Mouse (Mus musculus) small intestine, adult 2 months (tissue): Measurements from ENCODE around the gene Slc1a7. TPM values are rescaled to one million over a fixed set of nuclear protein-coding genes. Genes with fewer than 3 reads are reported as not detected.

Experiments
- H3K27ac ChIP-seq: fragments of 200-500 bp; 2 replicates; pipeline ENCODE4 v1.5.1; 2012; ENCODE audit warnings: low read depth, low read length, control low read depth, inconsistent platforms; ENCODE audit not compliant: insufficient read depth
- H3K27me3 ChIP-seq: fragments of 200-500 bp; 2 replicates; pipeline ENCODE4 v1.6.1; 2012; ENCODE audit warnings: mild to moderate bottlenecking, moderate library complexity, low read length, inconsistent platforms; ENCODE audit not compliant: control insufficient read depth, insufficient read depth
- H3K36me3 ChIP-seq: fragments of 200-500 bp; 2 replicates; pipeline ENCODE4 v1.6.1; 2012; ENCODE audit warnings: mild to moderate bottlenecking, low read length, control low read depth, inconsistent platforms; ENCODE audit not compliant: control insufficient read depth, insufficient read depth
- H3K4me1 ChIP-seq: fragments of 200-500 bp; 2 replicates; pipeline ENCODE4 v1.6.1; 2012; ENCODE audit warnings: low read length, inconsistent platforms, mixed read lengths; ENCODE audit not compliant: control insufficient read depth, insufficient read depth, insufficient read length
- H3K4me3 ChIP-seq: fragments of 200-500 bp; 2 replicates; pipeline ENCODE4 v1.5.1; 2012; ENCODE audit warnings: low read depth, mild to moderate bottlenecking, control low read depth, inconsistent platforms, low read length, moderate library complexity
- CTCF ChIP-seq: fragments of 200-500 bp; IDR thresholded peaks from 2 replicates; pipeline ENCODE4 v1.5.1; 2012; ENCODE audit warnings: low read depth, mild to moderate bottlenecking, control low read depth, inconsistent platforms, low read length, moderate library complexity, mixed read lengths; ENCODE audit not compliant: insufficient replicate concordance, insufficient read length; ENCODE audit errors: extremely low read depth
- POLR2A ChIP-seq: fragments of 200-500 bp; IDR thresholded peaks from 2 replicates; pipeline ENCODE4 v1.6.1; 2012; ENCODE audit warnings: low read depth, mild to moderate bottlenecking, control low read depth, inconsistent platforms, low read length, moderate library complexity
- WGBS: fragments of 180-500 bp; shearing (Covaris S2); methylation state at CpG from one replicate; pipeline ENCODE4 v1.1.7; 2018; 5-methylcytosine and 5-hydroxymethylcytosine counted together
- polyA plus RNA-seq: library from polyadenylated mRNA; depleted of rRNA; stranded (reverse); fragments of >200 nt; gene quantifications from 2 replicates; pipeline ENCODE4 v1.2.3, GENCODE M21; 2012

The Slc1a7 gene
- polyA plus RNA-seq, 1 experiment = 0.16 TPM

- TF ChIP-seq CTCF (no peak), POLR2A (no peak)
- 89% methylated on average over 2 of the region's 2 CpGs for WGBS
- no peaks in the 10 kb centered on the region for H3K36me3 ChIP-seq
Measured at GRCm38 (mm10) chr4:107928726-107929125, 39.4 kb upstream of the Slc1a7 start.

GRCm38 (mm10) chr4:107931453-107931852 is 36.7 kb upstream of the Slc1a7 start:
- TF ChIP-seq POLR2A (no peak), CTCF (no peak)
- Histone ChIP-seq H3K4me3 (no peak overlapping the region), H3K27me3 (no peaks in the 10 kb centered on the region), H3K36me3 (no peaks in the 10 kb centered on the region), H3K4me1 (no peaks in the 10 kb centered on the region), H3K27ac (no peak overlapping the region)
- 81% methylated on average over 3 of the region's 3 CpGs for WGBS

More at GRCm38 (mm10) chr4:107928726-107929125, 39.4 kb upstream of the Slc1a7 start:
- H3K27me3 ChIP-seq = no peaks in the 10 kb centered on the region
- H3K4me1 ChIP-seq = no peaks in the 10 kb centered on the region
- H3K4me3 ChIP-seq = no peak overlapping the region
- no peak overlapping the region for H3K27ac ChIP-seq

GRCm38 (mm10) chr4:107933239-107933638 is 34.9 kb upstream of the Slc1a7 start:
- no peaks in the 10 kb centered on the region for H3K4me1 ChIP-seq
- 35% methylated on average over 8 of the region's 8 CpGs for WGBS

GRCm38 (mm10) chr4:107935254-107935653 is 32.9 kb upstream of the Slc1a7 start:
- H3K27ac ChIP-seq = no peak overlapping the region
- 54% methylated on average over 3 of the region's 3 CpGs for WGBS
- H3K4me1 ChIP-seq = no peaks in the 10 kb centered on the region
- no peaks in the 10 kb centered on the region for H3K27me3 ChIP-seq
- H3K36me3 ChIP-seq = no peaks in the 10 kb centered on the region
- H3K4me3 ChIP-seq = no peak overlapping the region
- TF ChIP-seq CTCF (no peak), POLR2A (no peak)

More at GRCm38 (mm10) chr4:107933239-107933638, 34.9 kb upstream of the Slc1a7 start:
- Histone ChIP-seq H3K36me3 (no peaks in the 10 kb centered on the region), H3K4me3 (no peak overlapping the region), H3K27me3 (no peaks in the 10 kb centered on the region), H3K27ac (no peak overlapping the region)
- TF ChIP-seq POLR2A (no peak), CTCF (no peak)

GRCm38 (mm10) chr4:107937338-107937737 is 30.8 kb upstream of the Slc1a7 start:
- no peaks in the 10 kb centered on the region for H3K36me3 ChIP-seq
- no peaks in the 10 kb centered on the region for H3K27me3 ChIP-seq
- H3K4me1 ChIP-seq = no peaks in the 10 kb centered on the region
- no peak overlapping the region for H3K4me3 ChIP-seq
- no peak overlapping the region for H3K27ac ChIP-seq
- peak; percentile 63; the same call in 1 of the 2 replicates for TF ChIP-seq CTCF
- TF ChIP-seq POLR2A = no peak
- 19% methylated on average over 6 of the region's 6 CpGs for WGBS

- no peaks in the 10 kb centered on the region for H3K4me1 ChIP-seq
- 78% methylated on average over 2 of the region's 2 CpGs for WGBS
- no peaks in the 10 kb centered on the region for H3K27me3 ChIP-seq
- H3K27ac ChIP-seq = peak overlapping the region; percentile 28; the same call in 1 of the 2 replicates
- no peaks in the 10 kb centered on the region for H3K36me3 ChIP-seq
- H3K4me3 ChIP-seq = no peak overlapping the region
- no peak for TF ChIP-seq POLR2A
- no peak for TF ChIP-seq CTCF
Measured at GRCm38 (mm10) chr4:107938124-107938523, 30.0 kb upstream of the Slc1a7 start.

GRCm38 (mm10) chr4:107942741-107943140 is 25.4 kb upstream of the Slc1a7 start:
- Histone ChIP-seq H3K27me3 (no peaks in the 10 kb centered on the region), H3K4me3 (no peak overlapping the region), H3K27ac (peak overlapping the region; percentile 27; the same call in 1 of the 2 replicates), H3K36me3 (no peaks in the 10 kb centered on the region), H3K4me1 (no peaks in the 10 kb centered on the region)
- WGBS = 84% methylated on average over 7 of the region's 7 CpGs
- TF ChIP-seq POLR2A (no peak), CTCF (no peak)
